Mouse (Mus musculus) spleen, postnatal 14 days (tissue): Measurements from ENCODE around the gene Gm6657.

ENCODE experiments used
- DNase-seq, 2 experiments: peaks; one replicate each; pipeline ENCODE4 v3.0.0; 2021 to 2022; ENCODE audit warnings: low spot score in 2 of 2

Gene Gm6657

DNA sequence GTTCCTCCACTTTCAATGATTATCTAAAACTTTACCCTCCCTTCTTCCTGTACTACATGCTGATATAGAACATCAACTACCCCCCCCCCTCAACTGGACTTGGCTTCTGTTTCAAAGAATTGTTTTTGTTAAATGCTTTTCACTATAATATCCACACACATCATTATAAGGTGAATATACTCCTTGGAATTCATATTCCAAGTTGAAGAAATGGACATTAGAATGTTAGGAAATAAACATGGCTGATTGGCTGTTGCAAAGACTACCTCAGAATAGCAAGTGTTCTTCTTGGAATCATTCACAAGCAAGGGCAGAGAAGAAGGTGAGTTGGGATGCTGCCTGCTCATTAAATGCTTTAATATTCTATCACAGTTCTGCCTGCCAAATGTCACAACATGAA, at the start of gene Gm6657:
Gm6657 (plus strand) TSS at position 301 of the 400 bp plus-strand sequence.
- DNase-seq = no peak

DNA sequence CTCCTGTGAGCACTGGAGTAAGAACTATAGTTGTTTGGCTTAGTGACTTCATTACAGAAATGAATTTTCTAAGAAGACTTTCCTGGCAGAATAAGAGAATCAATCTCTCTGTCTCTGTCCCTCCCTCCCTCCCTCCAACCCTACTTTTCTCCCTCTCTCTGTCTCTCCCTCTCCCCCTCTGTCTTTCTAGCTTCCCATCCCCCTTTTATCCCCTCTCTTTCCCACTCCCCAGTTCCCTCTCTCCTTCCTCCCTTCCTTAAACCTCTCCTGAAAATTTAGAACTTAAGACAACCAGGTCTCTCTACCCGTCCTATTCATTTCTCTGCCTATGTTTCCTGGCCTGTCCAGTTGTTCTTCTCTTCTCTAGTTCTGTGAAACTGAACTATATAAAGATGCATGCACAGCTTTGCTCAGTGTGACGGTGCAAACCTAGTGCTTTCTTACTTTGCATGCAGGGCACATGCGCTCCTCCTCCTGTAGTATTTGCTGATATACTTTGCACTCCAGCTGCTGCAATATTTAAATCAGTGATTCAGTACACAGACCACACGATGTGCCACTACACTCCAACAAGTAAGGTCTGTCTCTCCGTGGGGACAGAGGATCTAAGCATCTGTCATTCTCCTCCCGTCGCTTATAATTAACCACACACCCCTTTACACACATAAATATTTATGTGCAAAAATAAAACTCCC, 40.6 kb upstream of the Gm6657 start:
- no peak for DNase-seq

GRCm38 (mm10) chr12:78170178-78170577, 23.9 kb upstream of the Gm6657 start:
- no peak for DNase-seq

GRCm38 (mm10) chr12:78173945-78174344, 20.1 kb upstream of the Gm6657 start:
- DNase-seq = no peak

GRCm38 (mm10) chr12:78174671-78175070, 19.4 kb upstream of the Gm6657 start:
- no peak for DNase-seq

GRCm38 (mm10) chr12:78181452-78181851, 12.6 kb upstream of the Gm6657 start:
- DNase-seq = no peak

GRCm38 (mm10) chr12:78195368-78195767, 1.3 kb downstream of the Gm6657 start:
- DNase-seq = no peak

DNA sequence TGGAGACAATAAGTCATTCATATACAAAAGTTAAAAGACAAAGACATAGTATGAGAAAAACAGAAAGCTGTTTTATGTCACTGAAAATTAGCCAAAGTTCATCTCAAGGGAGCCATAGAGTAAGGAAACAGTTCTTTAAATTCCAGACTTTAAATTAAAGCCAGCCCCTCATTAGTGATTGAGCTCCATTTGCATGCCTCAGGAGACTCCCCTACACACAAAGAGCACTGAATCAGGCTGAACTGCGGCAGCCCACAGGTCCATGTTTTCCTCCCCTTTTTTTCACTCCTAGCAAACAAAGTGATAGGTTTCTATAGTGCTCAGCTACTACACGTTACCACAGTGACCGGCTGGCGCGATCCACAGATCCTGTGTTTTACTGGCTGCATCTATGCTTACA, 9.6 kb downstream of the Gm6657 start:
- no peak for DNase-seq

DNA sequence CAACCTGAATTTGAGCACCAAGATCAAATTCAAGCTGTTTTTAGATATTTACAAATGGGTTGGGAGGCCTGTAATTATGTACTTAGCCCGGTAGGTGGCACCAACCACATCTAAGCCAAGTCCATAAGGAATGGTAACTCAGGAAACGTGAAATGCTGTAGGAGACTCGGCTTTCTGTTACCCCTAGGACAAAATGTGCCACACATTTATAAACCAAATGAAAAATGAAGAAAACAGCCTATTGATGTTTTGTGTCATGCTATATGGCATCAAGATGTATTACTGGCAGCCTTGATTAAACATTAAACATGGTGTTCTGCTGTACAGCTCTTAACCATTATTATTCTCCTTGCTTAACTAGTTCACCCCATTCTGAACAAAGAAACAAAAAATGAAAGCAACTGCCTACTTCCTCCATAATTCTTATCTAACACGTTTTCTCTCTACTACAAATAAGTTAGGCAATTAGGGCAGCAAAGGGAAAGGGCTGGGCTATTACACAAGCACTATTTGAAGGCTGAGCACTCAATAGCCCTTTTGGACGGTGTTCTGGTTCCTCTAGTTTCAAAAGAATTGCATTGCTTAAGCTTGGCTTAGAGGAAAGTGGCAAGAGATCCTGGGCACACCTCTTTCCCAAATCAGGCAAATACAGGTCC, 12.0 kb downstream of the Gm6657 start:
- DNase-seq = peak in 1 of 2 experiments; percentile 6

DNA sequence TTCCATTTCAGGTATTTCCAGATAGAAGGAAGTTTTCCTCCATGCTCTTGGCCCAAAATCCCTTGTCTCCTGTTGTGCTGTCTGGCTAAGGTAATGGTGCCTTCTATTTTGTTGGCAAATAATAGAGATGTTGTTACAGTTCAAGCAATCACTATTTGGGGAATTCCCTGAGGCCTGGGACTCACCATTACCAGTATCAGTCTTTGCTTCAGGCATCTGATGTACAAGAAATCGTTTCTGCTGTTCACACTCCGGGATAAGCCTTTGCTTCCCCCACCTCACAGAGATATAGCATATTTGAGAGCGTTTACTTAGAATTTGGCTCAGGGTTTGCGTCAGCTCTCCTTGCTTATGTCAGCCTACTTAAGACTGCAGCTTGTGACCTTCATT, 12.5 kb downstream of the Gm6657 start:
- DNase-seq = no peak

GRCm38 (mm10) chr12:78209856-78210255, 15.8 kb downstream of the Gm6657 start:
- no peak for DNase-seq

DNA sequence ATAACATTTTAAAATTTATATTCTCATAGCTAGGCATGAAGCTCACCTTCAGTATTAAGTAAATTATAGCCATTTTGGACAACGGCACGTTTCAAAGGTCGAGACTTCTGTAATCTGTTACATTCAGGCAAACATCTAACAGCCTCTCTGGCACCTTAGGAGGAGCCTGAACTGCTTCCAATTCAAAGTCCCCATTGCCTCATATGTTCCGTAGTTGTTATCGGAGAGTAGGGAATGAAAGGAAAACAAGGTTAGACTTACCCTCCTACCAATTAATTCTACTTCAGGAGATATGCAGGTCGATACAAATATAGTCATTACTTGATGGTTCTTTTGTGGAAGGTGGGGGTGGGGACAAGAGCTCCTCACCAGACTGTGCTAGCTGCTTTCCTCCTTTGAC, 21.4 kb downstream of the Gm6657 start:
- no peak for DNase-seq

DNA sequence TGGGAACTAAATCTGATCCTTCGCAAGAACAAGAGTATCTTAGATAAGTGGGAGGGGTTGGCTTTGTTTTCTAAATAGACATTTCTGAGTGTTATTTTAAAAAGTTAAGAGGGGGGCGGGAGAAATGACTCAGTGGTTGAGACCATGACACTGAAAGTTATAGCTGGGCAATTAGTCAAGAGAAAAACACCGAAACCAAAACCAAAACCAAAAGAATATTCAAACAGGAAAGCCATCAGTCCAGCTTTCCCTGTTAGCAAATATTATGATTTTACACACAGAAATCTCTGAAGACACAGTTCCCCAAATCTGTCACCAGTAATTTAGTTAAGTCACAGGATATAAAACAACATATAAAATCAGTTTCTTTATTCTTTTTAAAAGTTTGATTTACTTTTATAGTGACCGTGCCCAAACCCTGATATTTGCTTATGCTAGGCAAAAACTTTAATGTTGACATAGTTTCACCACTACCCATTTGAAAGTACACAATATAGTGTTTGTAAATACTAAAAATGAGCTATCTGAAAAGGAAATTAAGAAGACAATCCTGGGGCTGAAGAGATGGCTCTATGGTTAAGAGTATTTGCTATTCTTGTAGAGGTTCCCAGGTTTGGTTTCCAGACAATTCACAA, 25.3 kb downstream of the Gm6657 start:
- no peak for DNase-seq

DNA sequence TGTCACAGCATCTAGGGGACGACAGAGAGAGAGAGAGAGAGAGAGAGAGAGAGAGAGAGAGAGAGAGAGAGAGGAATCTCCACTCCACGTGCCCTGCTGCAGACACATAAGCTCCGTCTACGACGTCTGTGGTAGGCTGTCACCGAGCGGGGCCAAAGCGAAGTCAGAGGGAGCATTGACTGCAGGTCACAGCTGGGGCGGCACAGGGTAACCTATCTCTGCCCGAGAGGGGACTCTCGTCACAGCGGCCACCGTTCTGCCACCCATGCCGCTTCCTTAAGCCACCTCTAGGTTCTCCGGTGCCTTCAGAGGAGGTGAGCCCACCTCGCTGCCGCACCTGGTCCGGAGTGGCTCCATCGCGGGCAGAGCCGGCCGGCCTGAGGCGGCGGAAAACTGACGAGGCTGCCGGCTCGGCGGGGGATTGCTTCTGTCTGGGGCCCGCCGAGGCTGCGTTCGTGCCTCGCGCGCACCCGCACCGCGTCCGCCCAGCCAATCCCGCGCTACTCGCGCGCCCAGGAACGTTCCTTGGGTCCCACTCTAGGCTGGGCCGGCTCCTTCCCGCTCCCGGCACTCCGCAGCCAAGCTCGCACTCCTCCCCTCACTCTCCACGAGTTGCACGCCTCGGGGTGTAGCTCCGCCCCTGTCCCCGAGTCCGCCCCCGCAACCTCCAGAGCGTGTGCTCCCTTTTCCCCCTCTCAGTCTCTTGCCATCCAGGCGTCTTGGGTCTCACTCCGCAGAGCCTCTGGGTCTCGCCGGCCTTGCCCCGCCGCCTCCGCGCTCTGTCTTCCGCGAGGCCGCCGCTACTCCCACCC, 31.9 kb downstream of the Gm6657 start, which contains the start of gene Gphn:
Gphn (plus strand) TSS at position 673 of the 812 bp plus-strand sequence.
- DNase-seq = peak; percentile 47 to 60

DNA sequence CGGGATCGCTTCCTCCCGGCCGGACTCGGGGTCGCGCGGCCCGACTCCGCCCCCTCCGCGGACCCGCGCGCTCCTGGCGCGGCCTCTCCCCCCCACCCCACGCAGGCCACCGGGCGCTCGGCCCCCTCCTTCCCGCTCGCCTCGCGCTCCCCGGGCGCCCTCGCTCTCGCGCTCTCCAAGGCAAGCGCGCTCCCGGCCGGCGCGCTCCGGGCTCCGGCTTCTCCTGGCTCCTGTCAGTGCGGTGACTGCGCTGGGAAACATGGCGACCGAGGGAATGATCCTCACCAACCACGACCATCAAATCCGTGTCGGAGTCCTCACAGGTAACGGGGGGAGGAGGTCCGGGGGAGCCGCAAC, 32.5 kb downstream of the Gm6657 start:
- peak; percentile 21 to 50 for DNase-seq

- peak in 1 of 2 experiments; percentile 15 for DNase-seq
Measured at GRCm38 (mm10) chr12:78227021-78227932, 33.2 kb downstream of the Gm6657 start.

- no peak for DNase-seq
Measured at GRCm38 (mm10) chr12:78228139-78228538, 34.1 kb downstream of the Gm6657 start.

DNA sequence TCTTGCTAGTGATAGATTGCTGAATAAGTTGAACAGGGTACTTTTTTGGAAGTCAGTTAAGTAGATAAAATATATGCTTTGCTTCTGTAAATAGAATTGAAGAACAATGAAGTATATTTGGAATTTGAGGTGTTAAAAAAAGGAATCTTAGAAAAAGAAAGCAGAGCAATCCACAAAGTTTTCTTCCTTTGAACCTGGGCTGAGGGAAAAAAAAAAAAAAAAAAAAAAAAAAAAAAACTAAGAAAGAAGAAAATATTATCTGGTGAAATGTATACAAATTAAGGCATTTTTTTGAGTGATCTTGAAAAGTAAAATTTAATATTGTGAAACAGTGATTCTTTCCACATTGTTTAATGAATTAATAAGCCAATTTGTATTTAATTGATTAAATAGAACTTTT, 38.5 kb downstream of the Gm6657 start:
- no peak for DNase-seq

DNA sequence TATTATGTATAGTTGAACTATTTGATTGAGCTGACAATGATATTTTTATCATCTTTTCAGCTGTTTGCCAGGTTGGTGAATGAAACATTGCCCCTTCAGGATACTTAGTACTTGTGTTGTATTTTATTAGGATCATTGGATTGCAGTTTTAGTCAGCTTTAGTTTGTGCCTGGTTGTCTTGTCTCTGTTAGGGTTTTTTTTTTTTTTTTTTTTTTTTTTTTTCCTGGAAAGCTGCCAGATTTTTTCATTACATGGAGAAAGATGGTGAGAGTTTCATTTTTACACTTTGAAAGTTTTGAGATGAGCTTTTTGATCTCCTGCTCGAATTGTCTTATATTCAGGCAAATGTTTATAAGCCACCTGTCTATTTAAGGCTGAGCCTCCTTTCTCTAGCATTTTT, 54.3 kb downstream of the Gm6657 start:
- DNase-seq = no peak

- no peak for DNase-seq
Measured at GRCm38 (mm10) chr12:78249151-78249550, 55.1 kb downstream of the Gm6657 start.
